Mouse (Mus musculus) embryonic facial prominence, embryonic 14.5 days (tissue): ENCODE measurements at regions not wholly inside any gene's neighbourhood (a gene's known extent, or its start where the extent isn't known, plus 50 kb on each side); places are given as distances from the start of the nearest gene placed in this dataset.
A peak's percentile ranks its signal among the peaks of the same experiment; 100 is the strongest.

ENCODE experiments used
- ATAC-seq: fragments of 200-750 bp; cut with Nextera tagmentation; 2 replicates; pipeline ENCODE4 v1.8.0; 2017; ENCODE audit warnings: low read depth, moderate number of reproducible peaks, moderate TSS enrichment
- DNase-seq: peaks from one replicate; pipeline ENCODE4 v3.0.0-alpha.2; 2015; ENCODE audit warnings: low spot score
- H3K27ac ChIP-seq: fragments of 300-500 bp; sonication (generic); replicated peaks from 2 replicates; pipeline ENCODE4 v1.5.1; 2014; ENCODE audit warnings: low read depth, mild to moderate bottlenecking, low read length, moderate library complexity
- H3K27me3 ChIP-seq: fragments of 300-500 bp; sonication (generic); replicated peaks from 2 replicates; pipeline ENCODE4 v1.6.1; 2014; ENCODE audit warnings: low read length; ENCODE audit not compliant: control insufficient read depth, insufficient read depth
- H3K36me3 ChIP-seq: fragments of 300-500 bp; sonication (generic); 2 replicates; pipeline ENCODE4 v1.6.1; 2014; ENCODE audit warnings: low read length, mixed read lengths; ENCODE audit not compliant: control insufficient read depth, insufficient read depth
- H3K4me1 ChIP-seq: fragments of 300-500 bp; sonication (generic); 2 replicates; pipeline ENCODE4 v1.6.1; 2014; ENCODE audit warnings: antibody characterized with exemption, low read length; ENCODE audit not compliant: control insufficient read depth, insufficient read depth
- H3K4me2 ChIP-seq: fragments of 300-500 bp; sonication (generic); 2 replicates; pipeline ENCODE4 v1.6.1; 2014; ENCODE audit warnings: low read depth, mild to moderate bottlenecking, low read length, moderate library complexity, mixed read lengths
- H3K4me3 ChIP-seq: fragments of 300-500 bp; sonication (generic); 2 replicates; pipeline ENCODE4 v1.5.1; 2014; ENCODE audit warnings: low read depth, mild to moderate bottlenecking, low read length
- H3K9ac ChIP-seq: fragments of 300-500 bp; sonication (generic); 2 replicates; pipeline ENCODE4 v1.6.1; 2014; ENCODE audit warnings: low read depth, mild to moderate bottlenecking, low read length, moderate library complexity, mixed read lengths
- H3K9me3 ChIP-seq: fragments of 300-500 bp; sonication (generic); 2 replicates; pipeline ENCODE4 v1.6.1; 2016; ENCODE audit warnings: low read length; ENCODE audit not compliant: control insufficient read depth
- WGBS: fragments of 180-500 bp; shearing (Covaris S2); extraction: QIAGEN DNeasy Blood & Tissue Kit; methylation state at CpG from one replicate; pipeline ENCODE4 v1.1.7; 2014; 5-methylcytosine and 5-hydroxymethylcytosine counted together

GRCm38 (mm10) chr13:91365270-91365952 is 94.7 kb upstream of the Ssbp2 start:
- ATAC-seq (peak; percentile 59), DNase-seq (peak; percentile 45)
- Histone ChIP-seq H3K9me3 (no peaks in the 10 kb centered on the region), H3K9ac (no peak overlapping the region), H3K27ac (peak overlapping the region; percentile 19; the same call in 1 of the 2 replicates), H3K4me1 (peaks cover 33% of the 10 kb centered on the region), H3K27me3 (no peaks in the 10 kb centered on the region), H3K36me3 (no peaks in the 10 kb centered on the region), H3K4me3 (no peak overlapping the region), H3K4me2 (no peak overlapping the region)
- WGBS, result 59% methylated on average over 2 of the region's 2 CpGs

- Histone ChIP-seq H3K9ac (no peak overlapping the region), H3K27me3 (no peaks in the 10 kb centered on the region), H3K4me2 (no peak overlapping the region), H3K27ac (no peak overlapping the region), H3K36me3 (no peaks in the 10 kb centered on the region), H3K4me3 (no peak overlapping the region), H3K4me1 (peaks cover 38% of the 10 kb centered on the region), H3K9me3 (no peaks in the 10 kb centered on the region)
- whole genome bisulfite sequencing, result 41% methylated on average over 4 of the region's 4 CpGs
- ATAC-seq (no peak), DNase-seq (peak; percentile 34)
Observed at GRCm38 (mm10) chr13:91366540-91366939, 93.5 kb upstream of the Ssbp2 start.

- DNase-seq (no peak), ATAC-seq (no peak)
- H3K4me1 ChIP-seq, result peaks cover 53% of the 10 kb centered on the region
- WGBS, result 43% methylated on average over 7 of the region's 7 CpGs
- H3K9me3 ChIP-seq, result no peaks in the 10 kb centered on the region
- no peak overlapping the region for H3K27ac ChIP-seq
- H3K4me3 ChIP-seq, result no peak overlapping the region
- H3K36me3 ChIP-seq, result no peaks in the 10 kb centered on the region
- H3K4me2 ChIP-seq, result 0 out of 2 replicates have a peak overlapping the region, but pooled peaks have one; percentile 6
- H3K27me3 ChIP-seq, result no peaks in the 10 kb centered on the region
- no peak overlapping the region for H3K9ac ChIP-seq
Observed at GRCm38 (mm10) chr13:91367896-91368556, 92.1 kb upstream of the Ssbp2 start.

- DNase-seq (peak; percentile 66), ATAC-seq (no peak)
- Histone ChIP-seq H3K4me3 (no peak overlapping the region), H3K9ac (no peak overlapping the region), H3K4me2 (peak overlapping the region; percentile 28; the same call in 1 of the 2 replicates), H3K27me3 (no peaks in the 10 kb centered on the region), H3K9me3 (no peaks in the 10 kb centered on the region), H3K4me1 (peaks cover 57% of the 10 kb centered on the region), H3K36me3 (no peaks in the 10 kb centered on the region), H3K27ac (peak overlapping the region; percentile 100)
- WGBS, result 30% methylated on average over 7 of the region's 7 CpGs
Observed at GRCm38 (mm10) chr13:91368664-91369063, 91.4 kb upstream of the Ssbp2 start.

GRCm38 (mm10) chr13:91370021-91370420 is 90.1 kb upstream of the Ssbp2 start:
- peak overlapping the region; percentile 72 for H3K9ac ChIP-seq
- DNase-seq, result no peak
- peak overlapping the region; percentile 41; the same call in 1 of the 2 replicates for H3K4me3 ChIP-seq

GRCm38 (mm10) chr13:91370441-91370840 is 89.6 kb upstream of the Ssbp2 start:
- ATAC-seq, result 0 out of 2 replicates have a peak, but pooled peaks have one; percentile 23
- H3K36me3 ChIP-seq, result no peaks in the 10 kb centered on the region
- H3K9ac ChIP-seq, result peak overlapping the region; percentile 72
- H3K27me3 ChIP-seq, result no peaks in the 10 kb centered on the region
- 3% methylated on average over 11 of the region's 11 CpGs for WGBS
- H3K4me1 ChIP-seq, result peaks cover 67% of the 10 kb centered on the region
- H3K4me2 ChIP-seq, result peak overlapping the region; percentile 90
- H3K4me3 ChIP-seq, result peak overlapping the region; percentile 41
- DNase-seq, result peak; percentile 60
- no peaks in the 10 kb centered on the region for H3K9me3 ChIP-seq
- peak overlapping the region; percentile 100 for H3K27ac ChIP-seq

More at GRCm38 (mm10) chr13:91370021-91370420, 90.1 kb upstream of the Ssbp2 start:
- 37% methylated on average over 3 of the region's 3 CpGs for WGBS
- ATAC-seq, result no peak
- H3K9me3 ChIP-seq, result no peaks in the 10 kb centered on the region
- no peaks in the 10 kb centered on the region for H3K36me3 ChIP-seq
- H3K4me1 ChIP-seq, result peaks cover 68% of the 10 kb centered on the region
- H3K4me2 ChIP-seq, result peak overlapping the region; percentile 90
- H3K27me3 ChIP-seq, result no peaks in the 10 kb centered on the region
- H3K27ac ChIP-seq, result peak overlapping the region; percentile 100

GRCm38 (mm10) chr13:91370886-91371595 is 89.0 kb upstream of the Ssbp2 start:
- peak overlapping the region; percentile 72 for H3K9ac ChIP-seq
- H3K4me3 ChIP-seq, result peak overlapping the region; percentile 41
- ATAC-seq (peak; percentile 97), DNase-seq (peak; percentile 99)
- H3K4me1 ChIP-seq, result peaks cover 65% of the 10 kb centered on the region
- no peaks in the 10 kb centered on the region for H3K27me3 ChIP-seq
- no peaks in the 10 kb centered on the region for H3K36me3 ChIP-seq
- under 1% methylated on average over 18 of the region's 28 CpGs for WGBS
- peak overlapping the region; percentile 100 for H3K27ac ChIP-seq
- no peaks in the 10 kb centered on the region for H3K9me3 ChIP-seq
- peak overlapping the region; percentile 90 for H3K4me2 ChIP-seq

- Histone ChIP-seq H3K4me3 (peak overlapping the region; percentile 41), H3K9me3 (no peaks in the 10 kb centered on the region), H3K4me2 (peak overlapping the region; percentile 90), H3K4me1 (peaks cover 62% of the 10 kb centered on the region), H3K27ac (peak overlapping the region; percentile 100), H3K27me3 (no peaks in the 10 kb centered on the region), H3K36me3 (no peaks in the 10 kb centered on the region), H3K9ac (peak overlapping the region; percentile 72)
- no peak for ATAC-seq
- no peak for DNase-seq
- WGBS, result 28% methylated on average over 2 of the region's 2 CpGs
Observed at GRCm38 (mm10) chr13:91371596-91371987, 88.5 kb upstream of the Ssbp2 start.
